Mouse (Mus musculus) adrenal gland, postnatal 0 days (tissue): ENCODE data around the gene Camsap2. TPM values are rescaled to one million over a fixed set of nuclear protein-coding genes. Genes with fewer than 3 reads are reported as not detected.

Experiments used
- polyA plus RNA-seq: library from polyadenylated mRNA; unstranded; fragments of >200 nt; fragmentation: Nextera tagmentation; extraction: Ambion mirVana; gene quantifications from 2 replicates; pipeline ENCODE4 v1.2.1, GENCODE M21; 2015

Gene Camsap2
- 6.5 and 6.8 TPM in 2 replicates for polyA plus RNA-seq

DNA sequence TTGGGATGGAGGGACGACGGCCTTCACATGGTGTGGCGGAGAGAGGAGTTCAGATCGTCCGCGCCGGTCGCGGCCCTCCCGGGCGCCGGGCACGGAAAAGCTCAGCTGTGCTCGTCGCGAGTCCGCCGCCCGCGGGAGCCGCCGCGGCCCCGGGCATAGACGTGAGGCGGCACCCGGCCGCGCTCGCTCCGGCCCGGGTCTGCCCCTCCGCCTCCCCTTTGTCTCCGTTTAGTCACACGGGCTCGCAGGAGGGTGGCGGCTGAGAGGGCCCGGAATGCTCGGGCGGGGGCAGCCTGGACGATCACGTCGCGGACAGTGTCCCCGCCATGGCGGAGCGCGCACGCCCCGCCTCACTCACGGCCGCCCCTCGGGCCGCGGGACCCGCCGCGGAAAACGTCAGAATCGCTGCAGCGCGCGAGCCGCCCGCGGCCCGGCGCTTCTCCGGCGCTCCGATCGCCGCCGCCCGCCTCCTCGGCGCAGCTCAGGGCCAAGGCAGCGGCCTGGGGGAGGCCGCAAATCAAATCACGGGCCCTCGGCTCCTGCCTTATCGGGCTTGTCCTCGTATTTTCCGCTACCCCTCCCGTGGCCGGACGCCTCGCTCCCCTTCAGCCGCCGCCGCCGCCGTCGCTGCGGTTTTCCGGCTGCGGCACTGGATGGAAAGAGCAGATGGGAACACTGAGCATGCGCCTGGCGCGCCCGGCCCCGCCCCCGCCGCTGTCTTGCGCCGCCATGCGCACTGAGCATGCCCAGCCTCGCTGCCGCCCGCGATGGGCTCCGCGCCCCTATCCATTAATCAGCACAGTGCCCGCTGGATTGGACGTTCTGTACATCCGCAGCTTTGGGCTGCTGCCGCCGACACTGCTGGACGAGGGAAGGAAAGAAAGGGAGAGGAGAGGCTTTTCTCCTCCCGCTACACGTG lies at the start of gene Camsap2:
TSS of gene Camsap2 (minus strand) at position 651 of the 919 bp plus-strand sequence.

GRCm38 (mm10) chr1:136260635-136261238 lies 85.2 kb downstream of the Camsap2 start, which contains the start of gene Gpr25:
Gpr25 (minus strand) TSS chr1:136260873.

DNA sequence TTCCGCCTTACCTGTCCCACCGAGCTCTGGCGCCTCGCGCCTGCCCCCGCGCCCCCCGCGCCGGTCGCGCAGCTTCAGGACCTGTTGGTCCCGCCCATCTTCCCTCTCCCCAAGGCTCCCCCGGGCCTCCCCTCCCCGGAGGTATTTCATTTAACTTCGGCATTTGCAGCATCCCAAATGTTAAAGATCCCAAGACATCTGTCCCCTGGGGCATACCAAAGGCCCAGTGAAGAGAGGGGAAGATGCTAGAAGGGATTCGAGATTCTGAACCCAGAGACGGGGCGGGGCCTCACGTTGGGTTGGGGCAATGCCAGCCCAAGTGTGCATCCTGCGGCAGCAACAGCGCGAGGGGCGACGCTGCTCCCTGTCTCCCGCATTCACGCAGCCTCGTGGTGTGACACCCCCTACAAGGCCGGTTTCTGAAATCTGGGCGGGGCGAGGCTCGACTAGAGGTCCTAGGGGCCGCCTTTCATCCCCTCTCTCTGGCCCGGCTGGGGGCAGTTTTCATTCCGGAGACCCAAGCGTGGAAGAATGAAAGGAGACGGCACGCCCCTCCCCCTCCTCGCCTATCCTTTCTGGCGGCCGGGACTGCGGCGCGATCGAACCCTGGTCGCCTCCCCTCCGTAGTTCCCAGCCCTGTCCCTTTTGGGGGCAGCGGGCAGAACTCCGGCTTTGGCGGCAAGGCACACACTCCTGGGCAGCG lies 111.9 kb downstream of the Camsap2 start, which contains the start of gene Inava:
TSS of gene Inava (minus strand) at position 373 of the 703 bp plus-strand sequence.

Other genes with a start within 250 kb of the Camsap2 start
- 0.54 and 0.90 TPM in 2 replicates for gene Kif21b, start 214.7 kb downstream of the Camsap2 start, polyA plus RNA-seq
- not detected in 2 replicates for gene Mroh3, start 133.3 kb downstream of the Camsap2 start, polyA plus RNA-seq
- gene Inava, start 111.8 kb downstream of the Camsap2 start, polyA plus RNA-seq, result 0.11 and 0.76 TPM in 2 replicates
- gene Gpr25, start 85.2 kb downstream of the Camsap2 start, polyA plus RNA-seq, result not detected in 2 replicates
- gene Ddx59, start 69.2 kb upstream of the Camsap2 start, polyA plus RNA-seq, result 8.1 and 13.2 TPM in 2 replicates
- gene Kif14, start 120.2 kb upstream of the Camsap2 start, polyA plus RNA-seq, result 1.1 and 1.2 TPM in 2 replicates